Mouse (Mus musculus) MEL (cell line): ENCODE measurements around the gene Adtrp.

Experiments
- CTCF ChIP-seq, 3 experiments: IDR thresholded peaks in 2 of 3; conservative IDR thresholded peaks in 1 of 3; 2 replicates each; pipeline ENCODE4 v1.5.1; 2011 to 2012; ENCODE audit warnings: low read length in 3 of 3, low read depth in 2 of 3, mild to moderate bottlenecking in 2 of 3, improper control_type of control experiment in 1 of 3, inconsistent platforms in 1 of 3, mixed read lengths in 1 of 3, moderate library complexity in 1 of 3; ENCODE audit not compliant: control insufficient read depth in 1 of 3, insufficient read depth in 1 of 3, poor library complexity in 1 of 3, severe bottlenecking in 1 of 3
- EP300 ChIP-seq, 2 experiments: IDR thresholded peaks; 2 replicates each; pipeline ENCODE4 v1.6.1; 2011; ENCODE audit warnings: improper control_type of control experiment in 2 of 2, low read length in 2 of 2, low read depth in 1 of 2, mild to moderate bottlenecking in 1 of 2
- GATA1 ChIP-seq: IDR thresholded peaks from 2 replicates; pipeline ENCODE4 v1.6.1; 2011; ENCODE audit warnings: low read depth, low read length, improper control_type of control experiment
- HCFC1 ChIP-seq: IDR thresholded peaks from 2 replicates; pipeline ENCODE4 v1.6.1; 2012; ENCODE audit warnings: low read depth, mild to moderate bottlenecking, inconsistent platforms, low read length, improper control_type of control experiment, moderate library complexity
- MEF2A ChIP-seq: IDR thresholded peaks from 2 replicates; pipeline ENCODE4 v1.6.1; 2014; ENCODE audit warnings: low read depth, mild to moderate bottlenecking, inconsistent platforms, low read length, improper control_type of control experiment; ENCODE audit not compliant: poor library complexity, insufficient replicate concordance, severe bottlenecking; ENCODE audit errors: extremely low read depth
- POLR2A ChIP-seq, 2 experiments: IDR thresholded peaks; 2 replicates each; pipeline ENCODE4 v1.6.1; 2011 to 2012; ENCODE audit warnings: low read length in 2 of 2, mild to moderate bottlenecking in 2 of 2, control low read depth in 1 of 2, improper control_type of control experiment in 1 of 2, low read depth in 1 of 2, moderate library complexity in 1 of 2; ENCODE audit not compliant: control insufficient read depth in 1 of 2, insufficient read depth in 1 of 2, poor library complexity in 1 of 2
- TCF12 ChIP-seq: IDR thresholded peaks from 2 replicates; pipeline ENCODE4 v1.6.1; 2014; ENCODE audit warnings: low read depth, mild to moderate bottlenecking, inconsistent platforms, low read length, improper control_type of control experiment, moderate library complexity

GRCm38 (mm10) chr13:41819484-41819883 lies 28.0 kb downstream of the Adtrp start:
- TF ChIP-seq POLR2A (IDR thresholded peaks at IDR 0.05; ENCODE audit: control insufficient read depth in 1 of 2, insufficient read depth in 1 of 2, low read depth in 1 of 2, low read length in 2 of 2, poor library complexity in 1 of 2) (no peak), EP300 (IDR thresholded peaks at IDR 0.05; ENCODE audit: low read depth in 1 of 2, low read length in 2 of 2) (no peak), HCFC1 (no peak), CTCF (IDR thresholded peaks at IDR 0.05 in 2 of 3, conservative IDR thresholded peaks at IDR 0.05 in 1 of 3; ENCODE audit: control insufficient read depth in 1 of 3, insufficient read depth in 1 of 3, low read depth in 2 of 3, low read length in 3 of 3, poor library complexity in 1 of 3, severe bottlenecking in 1 of 3) (no peak), MEF2A (no peak), TCF12 (no peak), GATA1 (no peak)
